Mouse (Mus musculus) kidney, adult 2 months (tissue): Measurements from ENCODE around the gene Pdcd6. TPM values are rescaled to one million over a fixed set of nuclear protein-coding genes. Genes with fewer than 3 reads are reported as not detected.
A peak's percentile ranks its signal among the peaks of the same experiment; 100 is the strongest.

Source experiments
- DNase-seq: peaks from one replicate; pipeline ENCODE4 v3.0.0; 2021
- H3K27ac ChIP-seq: fragments of 200-500 bp; 2 replicates; pipeline ENCODE4 v1.5.1; 2012; ENCODE audit warnings: low read depth, low read length, control low read depth, inconsistent platforms; ENCODE audit not compliant: insufficient read depth
- H3K27me3 ChIP-seq: fragments of 200-500 bp; replicated peaks from 2 replicates; pipeline ENCODE4 v1.6.1; 2012; ENCODE audit warnings: mild to moderate bottlenecking, moderate library complexity, low read length, inconsistent platforms; ENCODE audit not compliant: control insufficient read depth, insufficient read depth
- H3K36me3 ChIP-seq: fragments of 200-500 bp; 2 replicates; pipeline ENCODE4 v1.6.1; 2012; ENCODE audit warnings: mild to moderate bottlenecking, moderate library complexity, low read length, inconsistent platforms; ENCODE audit not compliant: control insufficient read depth, insufficient read depth
- H3K4me1 ChIP-seq: fragments of 200-500 bp; 2 replicates; pipeline ENCODE4 v1.6.1; 2011; ENCODE audit warnings: low read length; ENCODE audit not compliant: control insufficient read depth, insufficient read depth
- H3K4me3 ChIP-seq: fragments of 200-500 bp; 2 replicates; pipeline ENCODE4 v1.5.1; 2011; ENCODE audit warnings: mild to moderate bottlenecking, low read depth, low read length, control low read depth; ENCODE audit not compliant: insufficient read depth
- CTCF ChIP-seq: fragments of 200-500 bp; conservative IDR thresholded peaks from 2 replicates; pipeline ENCODE4 v1.5.1; 2011; ENCODE audit warnings: low read depth, mild to moderate bottlenecking, control low read depth, low read length, moderate library complexity, mixed read lengths; ENCODE audit not compliant: insufficient read depth, insufficient read length
- POLR2A ChIP-seq: fragments of 200-500 bp; IDR thresholded peaks from one replicate; pipeline ENCODE4 v1.6.1; 2011; ENCODE audit warnings: low read depth, low read length, control low read depth
- WGBS: fragments of 180-500 bp; shearing (Covaris S2); methylation state at CpG from one replicate; pipeline ENCODE4 v1.1.7; 2018; 5-methylcytosine and 5-hydroxymethylcytosine counted together
- polyA plus RNA-seq: library from polyadenylated mRNA; depleted of rRNA; stranded (reverse); fragments of >200 nt; gene quantifications from 2 replicates; pipeline ENCODE4 v1.2.3, GENCODE M21; 2012

The Pdcd6 gene
- polyA plus RNA-seq, 1 experiment: 136 TPM

DNA sequence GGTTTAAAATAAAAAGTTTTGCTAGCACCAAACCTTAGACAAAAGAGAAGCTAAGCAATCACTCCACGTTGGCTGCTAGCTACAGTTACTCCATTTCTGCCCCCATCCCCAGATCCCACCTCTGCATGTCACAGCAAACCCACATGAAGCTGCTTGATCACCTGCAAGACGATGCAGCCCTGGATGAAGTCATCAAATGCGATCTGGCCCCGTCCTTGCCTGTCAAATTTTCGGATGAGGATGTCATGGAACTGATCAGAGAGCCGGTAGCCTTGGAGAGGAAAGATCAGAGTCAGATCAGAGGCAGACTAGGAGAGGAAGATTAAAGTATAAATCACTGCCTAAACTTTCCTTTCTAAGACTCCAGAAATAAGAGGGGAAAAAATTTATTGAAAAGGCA, 12.0 kb downstream of the Pdcd6 start:
- TF ChIP-seq CTCF (no peak), POLR2A (no peak)
- Histone ChIP-seq H3K27me3 (no peaks in the 10 kb centered on the region), H3K4me3 (no peak overlapping the region), H3K36me3 (peaks cover 12% of the 10 kb centered on the region), H3K4me1 (no peaks in the 10 kb centered on the region), H3K27ac (no peak overlapping the region)
- 90% methylated on average over 6 of the region's 6 CpGs for WGBS
- no peak for DNase-seq

- Histone ChIP-seq H3K4me1 (no peaks in the 10 kb centered on the region), H3K36me3 (peaks cover 7% of the 10 kb centered on the region), H3K4me3 (no peak overlapping the region), H3K27me3 (no peaks in the 10 kb centered on the region), H3K27ac (no peak overlapping the region)
- peak; percentile 10 for DNase-seq
- TF ChIP-seq POLR2A (no peak), CTCF (0 out of 2 replicates have a peak, but pooled peaks have one; percentile 17)
- 79% methylated on average over 10 of the region's 10 CpGs for WGBS
These were observed 15.0 kb downstream of the Pdcd6 start for GRCm38 (mm10) chr13:74302050-74303037.

DNA sequence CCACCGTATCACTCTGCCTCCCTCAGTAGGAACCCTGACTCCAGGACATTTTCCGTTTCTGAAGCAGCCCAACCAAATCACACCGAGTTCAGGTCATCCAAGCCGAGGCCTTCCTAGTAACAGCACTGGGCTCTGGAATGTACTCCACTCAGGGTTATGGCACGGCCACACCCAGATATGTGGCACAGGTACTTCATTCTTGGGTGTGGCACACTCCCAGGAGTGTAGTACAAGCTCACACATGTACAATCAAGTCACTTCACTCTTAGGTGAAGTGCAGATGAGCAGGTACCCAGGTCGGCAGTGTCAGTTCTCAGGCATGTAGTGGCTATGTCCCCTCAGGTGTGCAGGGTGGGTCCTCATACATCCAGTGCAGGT, 15.8 kb downstream of the Pdcd6 start:
- 69% methylated on average over 6 of the region's 6 CpGs for WGBS
- no peak for DNase-seq
- Histone ChIP-seq H3K4me1 (no peaks in the 10 kb centered on the region), H3K27me3 (no peaks in the 10 kb centered on the region), H3K4me3 (no peak overlapping the region), H3K36me3 (peaks cover 7% of the 10 kb centered on the region), H3K27ac (no peak overlapping the region)
- TF ChIP-seq CTCF (no peak), POLR2A (no peak)

- peak; percentile 89 for TF ChIP-seq CTCF
- no peak for TF ChIP-seq POLR2A
- DNase-seq: peak; percentile 70
- Histone ChIP-seq H3K4me3 (no peak overlapping the region), H3K36me3 (peaks cover 6% of the 10 kb centered on the region), H3K27ac (no peak overlapping the region), H3K4me1 (no peaks in the 10 kb centered on the region), H3K27me3 (no peaks in the 10 kb centered on the region)
- WGBS: 37% methylated on average over 4 of the region's 4 CpGs
These were observed 16.3 kb downstream of the Pdcd6 start for GRCm38 (mm10) chr13:74300925-74301606.

- no peak for DNase-seq
- Histone ChIP-seq H3K27ac (no peak overlapping the region), H3K36me3 (no peaks in the 10 kb centered on the region), H3K27me3 (no peaks in the 10 kb centered on the region), H3K4me3 (no peak overlapping the region), H3K4me1 (no peaks in the 10 kb centered on the region)
- WGBS: 65% methylated on average over 7 of the region's 7 CpGs
- TF ChIP-seq POLR2A (no peak), CTCF (no peak)
These were observed 21.0 kb downstream of the Pdcd6 start for GRCm38 (mm10) chr13:74296376-74296775.

DNA sequence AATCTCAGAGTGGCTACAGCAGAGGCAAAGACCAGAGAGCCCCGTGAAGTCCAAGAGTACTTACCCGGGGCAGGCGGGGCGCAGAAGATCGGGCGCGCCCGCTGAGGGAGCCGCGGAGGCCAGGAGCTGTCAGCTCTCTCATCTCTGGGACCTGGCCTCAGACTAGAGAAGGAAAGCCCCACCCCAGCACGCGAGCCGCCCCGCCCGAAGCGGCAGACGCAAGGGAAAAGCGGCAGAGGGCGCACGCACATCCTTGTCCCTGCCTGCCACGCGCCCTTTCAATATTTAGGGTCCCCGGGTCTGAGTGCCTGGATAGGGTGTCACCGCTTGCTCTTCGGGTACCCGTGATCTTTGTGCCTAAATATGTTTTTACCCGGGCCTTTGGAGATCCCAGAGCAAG, 25.2 kb downstream of the Pdcd6 start, which contains the start of gene Ahrr:
Ahrr (minus strand) TSS at position 165 of the 400 bp plus-strand sequence.
- H3K27me3 ChIP-seq: no peaks in the 10 kb centered on the region
- no peak for TF ChIP-seq POLR2A
- peak; percentile 27; the same call in 1 of the 2 replicates for TF ChIP-seq CTCF
- H3K4me3 ChIP-seq: no peak within 1 kb of the TSS
- no peaks in the 10 kb centered on the region for H3K4me1 ChIP-seq
- H3K27ac ChIP-seq: no peak within 1 kb of the TSS
- no peaks in the 10 kb centered on the region for H3K36me3 ChIP-seq
- DNase-seq: peak; percentile 14
- 2% methylated on average over 27 of the region's 27 CpGs for WGBS

- no peak for DNase-seq
- 87% methylated on average over 5 of the region's 5 CpGs for WGBS
- H3K36me3 ChIP-seq: no peaks in the 10 kb centered on the region
- no peak overlapping the region for H3K4me3 ChIP-seq
- TF ChIP-seq CTCF (no peak), POLR2A (no peak)
- H3K27ac ChIP-seq: no peak overlapping the region
- H3K27me3 ChIP-seq: no peaks in the 10 kb centered on the region
- H3K4me1 ChIP-seq: no peaks in the 10 kb centered on the region
These were observed 27.7 kb downstream of the Pdcd6 start for GRCm38 (mm10) chr13:74289646-74290045.
